Mouse (Mus musculus) brain, embryonic 14.5 days (tissue): ENCODE measurements around the gene Cep350.

Experiments
- CTCF ChIP-seq: fragments of 200-500 bp; IDR thresholded peaks from 2 replicates; pipeline ENCODE4 v1.5.1; 2012; ENCODE audit warnings: inconsistent platforms, mild to moderate bottlenecking, moderate library complexity, borderline replicate concordance; ENCODE audit not compliant: insufficient read depth, insufficient read length; ENCODE audit errors: extremely low read depth
- POLR2A ChIP-seq: fragments of 200-500 bp; IDR thresholded peaks from 2 replicates; pipeline ENCODE4 v1.6.1; 2012; ENCODE audit warnings: mild to moderate bottlenecking, inconsistent platforms, borderline replicate concordance; ENCODE audit not compliant: poor library complexity, insufficient read depth, insufficient read length, severe bottlenecking; ENCODE audit errors: extremely low read depth

- TF ChIP-seq CTCF (no peak), POLR2A (no peak; the same call in 1 of the 2 replicates)
Observed at GRCm38 (mm10) chr1:155812581-155813499, 160.2 kb downstream of the Cep350 start, which contains the start of gene Qsox1.
